Mouse (Mus musculus): Measurements from ENCODE around the gene Filip1l. TPM values are rescaled to one million over a fixed set of nuclear protein-coding genes. Genes with fewer than 3 reads are reported as not detected.

The Filip1l gene
- polyA plus RNA-seq, 1 experiment from 2014 or later: 29.0 TPM

DNA sequence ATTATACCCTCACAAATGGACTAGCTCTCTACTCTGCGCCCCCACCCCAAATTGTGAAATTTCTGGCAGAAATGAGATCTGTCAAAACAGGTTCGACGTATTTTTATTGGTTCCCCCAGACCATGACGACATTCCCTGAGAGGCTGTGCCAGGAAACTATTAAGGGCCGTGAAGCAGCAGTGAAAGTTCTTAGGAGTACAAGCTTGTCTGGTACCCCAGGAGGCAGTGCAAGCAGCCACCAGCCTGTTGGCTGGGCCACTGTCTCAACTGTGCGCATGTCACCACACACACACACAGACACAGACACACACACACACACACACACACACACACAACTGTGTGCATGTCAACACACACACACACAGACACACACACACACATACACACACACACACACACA lies 45.0 kb downstream of the Filip1l start:
- Histone ChIP-seq H3K27me3 (ENCODE audit: insufficient read depth, low read length) (no peaks in the 10 kb centered on the region), H3K27ac (ENCODE audit: low read depth) (no peak overlapping the region), H3K36me3 (ENCODE audit: insufficient read depth) (no peaks in the 10 kb centered on the region), H3K9ac (no peak overlapping the region), H3K9me3 (ENCODE audit: low read depth, low read length) (no peaks in the 10 kb centered on the region), H3K4me1 (ENCODE audit: insufficient read depth) (0 out of 2 replicates have a peak, but pooled peaks cover 11% of the 10 kb centered on the region), H3K4me3 (ENCODE audit: low read depth, low read length) (no peak overlapping the region), H3K4me2 (no peak overlapping the region)
- ATAC-seq (ENCODE audit: insufficient read depth) (no peak), DNase-seq (no peak)
- 74% methylated on average over 6 of the region's 6 CpGs for WGBS
- TF ChIP-seq CTCF (IDR thresholded peaks at IDR 0.05; ENCODE audit: low read depth): no peak

- Histone ChIP-seq H3K9me3 (ENCODE audit: low read depth, low read length) (no peaks in the 10 kb centered on the region), H3K4me3 (ENCODE audit: low read depth, low read length) (no peak overlapping the region), H3K4me2 (no peak overlapping the region), H3K36me3 (ENCODE audit: insufficient read depth) (no peaks in the 10 kb centered on the region), H3K27me3 (ENCODE audit: insufficient read depth, low read length) (no peaks in the 10 kb centered on the region), H3K9ac (no peak overlapping the region), H3K4me1 (ENCODE audit: insufficient read depth) (0 out of 2 replicates have a peak, but pooled peaks cover 11% of the 10 kb centered on the region), H3K27ac (ENCODE audit: low read depth) (no peak overlapping the region)
- DNase-seq: peak; percentile 92
- ATAC-seq (ENCODE audit: insufficient read depth): no peak
- 49% methylated on average over 18 of the region's 18 CpGs for WGBS
- peak; percentile 81 for TF ChIP-seq CTCF (IDR thresholded peaks at IDR 0.05; ENCODE audit: low read depth)
These were observed 45.7 kb downstream of the Filip1l start for GRCm38 (mm10) chr16:57398387-57399214.

DNA sequence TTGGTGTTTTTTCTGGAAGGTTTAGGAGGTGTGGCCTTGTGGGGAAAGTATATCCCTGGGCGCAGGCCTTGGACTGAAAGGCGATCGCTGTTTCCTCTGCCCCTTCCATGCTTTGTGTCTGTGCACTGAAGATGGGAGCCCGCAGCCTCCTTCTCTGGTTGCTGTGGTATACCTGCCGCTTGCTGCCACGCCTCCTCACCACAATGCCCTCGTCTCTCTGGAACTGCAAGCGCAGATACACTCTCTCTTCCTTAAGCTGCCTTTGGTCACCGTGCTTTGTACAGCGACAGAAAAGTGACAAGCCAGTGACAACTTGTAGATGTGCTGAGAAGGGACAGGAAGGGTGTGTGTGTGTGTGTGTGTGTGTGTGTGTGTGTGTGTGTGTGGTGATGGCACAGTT lies 46.7 kb downstream of the Filip1l start:
- ATAC-seq (ENCODE audit: insufficient read depth): no peak

DNA sequence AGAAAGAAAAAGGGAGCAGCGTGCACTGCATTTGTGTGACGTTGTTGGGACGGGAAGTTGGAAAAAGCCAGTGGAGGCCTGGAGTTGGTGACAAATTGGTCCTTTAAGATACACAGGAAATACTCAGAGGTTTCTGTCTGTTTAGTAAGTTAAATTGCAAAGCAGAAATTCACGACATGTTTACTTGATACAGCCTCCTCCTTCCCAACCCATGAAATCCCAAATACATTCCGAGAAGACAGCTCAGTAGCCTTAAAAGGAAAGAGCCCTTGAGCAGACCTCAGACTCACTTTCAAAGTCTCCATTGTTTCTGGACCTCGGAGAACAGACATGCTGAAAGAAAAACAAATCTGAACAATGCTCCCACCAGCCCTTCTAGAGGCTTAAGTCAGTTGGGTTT lies 48.8 kb downstream of the Filip1l start:
- no peaks in the 10 kb centered on the region for H3K27me3 ChIP-seq (ENCODE audit: insufficient read depth, low read length)
- no peak overlapping the region for H3K4me2 ChIP-seq
- H3K27ac ChIP-seq (ENCODE audit: low read depth): peak overlapping the region; percentile 82; the same call in 1 of the 2 replicates
- H3K4me3 ChIP-seq (ENCODE audit: low read depth, low read length): no peak overlapping the region
- DNase-seq (peak; percentile 69), ATAC-seq (ENCODE audit: insufficient read depth) (peak; percentile 15; the same call in 1 of the 2 replicates)
- no peaks in the 10 kb centered on the region for H3K9me3 ChIP-seq (ENCODE audit: low read depth, low read length)
- 14% methylated on average over 6 of the region's 6 CpGs for WGBS
- no peak overlapping the region for H3K9ac ChIP-seq
- H3K4me1 ChIP-seq (ENCODE audit: insufficient read depth): 0 out of 2 replicates have a peak, but pooled peaks cover 11% of the 10 kb centered on the region
- no peak for TF ChIP-seq CTCF (IDR thresholded peaks at IDR 0.05; ENCODE audit: low read depth)
- H3K36me3 ChIP-seq (ENCODE audit: insufficient read depth): no peaks in the 10 kb centered on the region

More for the DNA sequence above, 46.7 kb downstream of the Filip1l start:
- no peaks in the 10 kb centered on the region for H3K36me3 ChIP-seq (ENCODE audit: insufficient read depth)
- H3K4me2 ChIP-seq: no peak overlapping the region
- TF ChIP-seq CTCF (IDR thresholded peaks at IDR 0.05; ENCODE audit: low read depth): no peak
- no peaks in the 10 kb centered on the region for H3K27me3 ChIP-seq (ENCODE audit: insufficient read depth, low read length)
- DNase-seq: no peak
- H3K27ac ChIP-seq (ENCODE audit: low read depth): no peak overlapping the region
- 81% methylated on average over 10 of the region's 10 CpGs for WGBS
- no peak overlapping the region for H3K4me3 ChIP-seq (ENCODE audit: low read depth, low read length)
- 0 out of 2 replicates have a peak, but pooled peaks cover 11% of the 10 kb centered on the region for H3K4me1 ChIP-seq (ENCODE audit: insufficient read depth)
- no peaks in the 10 kb centered on the region for H3K9me3 ChIP-seq (ENCODE audit: low read depth, low read length)
- H3K9ac ChIP-seq: no peak overlapping the region

- no peaks in the 10 kb centered on the region for H3K9me3 ChIP-seq (ENCODE audit: low read depth, low read length)
- ATAC-seq (ENCODE audit: insufficient read depth) (no peak), DNase-seq (no peak)
These were observed 50.0 kb downstream of the Filip1l start for GRCm38 (mm10) chr16:57402910-57403309.

GRCm38 (mm10) chr16:57403825-57404224 lies 50.9 kb downstream of the Filip1l start:
- peak; percentile 38; the same call in 1 of the 2 replicates for ATAC-seq (ENCODE audit: insufficient read depth)
- Histone ChIP-seq H3K36me3 (ENCODE audit: insufficient read depth) (no peaks in the 10 kb centered on the region), H3K9me3 (ENCODE audit: low read depth, low read length) (no peaks in the 10 kb centered on the region), H3K4me3 (ENCODE audit: low read depth, low read length) (no peak overlapping the region), H3K4me2 (no peak overlapping the region), H3K9ac (no peak overlapping the region), H3K27me3 (ENCODE audit: insufficient read depth, low read length) (no peaks in the 10 kb centered on the region), H3K4me1 (ENCODE audit: insufficient read depth) (0 out of 2 replicates have a peak, but pooled peaks cover 11% of the 10 kb centered on the region), H3K27ac (ENCODE audit: low read depth) (peak overlapping the region; percentile 63; the same call in 1 of the 2 replicates)
- peak; percentile 55 for DNase-seq
- TF ChIP-seq CTCF (IDR thresholded peaks at IDR 0.05; ENCODE audit: low read depth): no peak
- WGBS: 39% methylated on average over 5 of the region's 5 CpGs

More at GRCm38 (mm10) chr16:57402910-57403309, 50.0 kb downstream of the Filip1l start:
- TF ChIP-seq CTCF (IDR thresholded peaks at IDR 0.05; ENCODE audit: low read depth): no peak
- Histone ChIP-seq H3K27me3 (ENCODE audit: insufficient read depth, low read length) (no peaks in the 10 kb centered on the region), H3K36me3 (ENCODE audit: insufficient read depth) (no peaks in the 10 kb centered on the region), H3K4me3 (ENCODE audit: low read depth, low read length) (no peak overlapping the region), H3K4me1 (ENCODE audit: insufficient read depth) (0 out of 2 replicates have a peak, but pooled peaks cover 11% of the 10 kb centered on the region), H3K9ac (no peak overlapping the region), H3K27ac (ENCODE audit: low read depth) (no peak overlapping the region; the same call in 1 of the 2 replicates), H3K4me2 (no peak overlapping the region)
- WGBS: 77% methylated on average over 4 of the region's 4 CpGs

GRCm38 (mm10) chr16:57412766-57413165 lies 59.9 kb downstream of the Filip1l start:
- no peak overlapping the region for H3K4me3 ChIP-seq (ENCODE audit: low read depth, low read length)
- no peaks in the 10 kb centered on the region for H3K36me3 ChIP-seq (ENCODE audit: insufficient read depth)
- no peak overlapping the region for H3K27ac ChIP-seq (ENCODE audit: low read depth)
- 43% methylated on average over 4 of the region's 4 CpGs for WGBS
- no peaks in the 10 kb centered on the region for H3K27me3 ChIP-seq (ENCODE audit: insufficient read depth, low read length)
- no peak overlapping the region for H3K4me2 ChIP-seq
- no peak overlapping the region for H3K9ac ChIP-seq
- peaks cover 4% of the 10 kb centered on the region; the same call in 1 of the 2 replicates for H3K4me1 ChIP-seq (ENCODE audit: insufficient read depth)
- DNase-seq (no peak), ATAC-seq (ENCODE audit: insufficient read depth) (no peak)
- TF ChIP-seq CTCF (IDR thresholded peaks at IDR 0.05; ENCODE audit: low read depth): no peak
- H3K9me3 ChIP-seq (ENCODE audit: low read depth, low read length): no peaks in the 10 kb centered on the region
